Mouse (Mus musculus) midbrain, embryonic 14.5 days (tissue): ENCODE data around the gene Dlg1. TPM values are rescaled to one million over a fixed set of nuclear protein-coding genes. Genes with fewer than 3 reads are reported as not detected.

Experiments
- ATAC-seq: fragments of 200-750 bp; cut with Nextera tagmentation; 2 replicates; pipeline ENCODE4 v1.8.0; 2017; ENCODE audit warnings: moderate number of reproducible peaks, moderate library complexity; ENCODE audit not compliant: low FRiP score, low TSS enrichment
- DNase-seq: peaks from one replicate; pipeline ENCODE4 v3.0.0-alpha.2; 2015
- H3K27ac ChIP-seq: fragments of 300-500 bp; sonication (generic); replicated peaks from 2 replicates; pipeline ENCODE4 v1.5.1; 2014; ENCODE audit warnings: mild to moderate bottlenecking, low read depth, low read length, moderate library complexity
- H3K27me3 ChIP-seq: fragments of 300-500 bp; sonication (generic); 2 replicates; pipeline ENCODE4 v1.6.1; 2014; ENCODE audit warnings: low read length, control low read depth, mixed read lengths; ENCODE audit not compliant: control insufficient read depth, insufficient read depth
- H3K36me3 ChIP-seq: fragments of 300-500 bp; sonication (generic); 2 replicates; pipeline ENCODE4 v1.6.1; 2014; ENCODE audit warnings: low read length, control low read depth; ENCODE audit not compliant: control insufficient read depth, insufficient read depth
- H3K4me1 ChIP-seq: fragments of 300-500 bp; sonication (generic); 2 replicates; pipeline ENCODE4 v1.6.1; 2014; ENCODE audit warnings: mild to moderate bottlenecking, antibody characterized with exemption, low read length, control low read depth; ENCODE audit not compliant: control insufficient read depth, insufficient read depth
- H3K4me2 ChIP-seq: fragments of 300-500 bp; sonication (generic); 2 replicates; pipeline ENCODE4 v1.6.1; 2014; ENCODE audit warnings: mild to moderate bottlenecking, low read length, moderate library complexity
- H3K4me3 ChIP-seq: fragments of 300-500 bp; sonication (generic); replicated peaks from 2 replicates; pipeline ENCODE4 v1.5.1; 2014; ENCODE audit warnings: low read depth, low read length
- H3K9ac ChIP-seq: fragments of 300-500 bp; sonication (generic); replicated peaks from 2 replicates; pipeline ENCODE4 v1.6.1; 2014; ENCODE audit warnings: mild to moderate bottlenecking, low read length, moderate library complexity
- H3K9me3 ChIP-seq: fragments of 300-500 bp; sonication (generic); 2 replicates; pipeline ENCODE4 v1.6.1; 2016; ENCODE audit warnings: low read length, control low read depth, mixed read lengths; ENCODE audit not compliant: control insufficient read depth
- WGBS: fragments of 180-500 bp; shearing (Covaris S2); extraction: QIAGEN DNeasy Blood & Tissue Kit; methylation state at CpG from one replicate; pipeline ENCODE4 v1.1.7; 2014; 5-methylcytosine and 5-hydroxymethylcytosine counted together
- polyA plus RNA-seq: library from polyadenylated mRNA; unstranded; fragments of >200 nt; fragmentation: Nextera tagmentation; extraction: Ambion mirVana; gene quantifications from 2 replicates; pipeline ENCODE4 v1.2.1, GENCODE M21; 2014

Dlg1 gene
- polyA plus RNA-seq, 1 experiment from 2014 or later, result 13.2 TPM

GRCm38 (mm10) chr16:31695286-31696020 lies 32.2 kb downstream of the Dlg1 start:
- Histone ChIP-seq H3K27ac (no peak overlapping the region), H3K9ac (no peak overlapping the region), H3K9me3 (no peaks in the 10 kb centered on the region), H3K4me2 (peak overlapping the region; percentile 31), H3K36me3 (no peaks in the 10 kb centered on the region), H3K4me3 (no peak overlapping the region), H3K4me1 (0 out of 2 replicates have a peak, but pooled peaks cover 6% of the 10 kb centered on the region), H3K27me3 (no peaks in the 10 kb centered on the region)
- WGBS, result 55% methylated on average over 11 of the region's 11 CpGs
- ATAC-seq (no peak), DNase-seq (peak; percentile 29)

GRCm38 (mm10) chr16:31696367-31696766 lies 33.1 kb downstream of the Dlg1 start:
- WGBS, result 70% methylated on average over 6 of the region's 6 CpGs
- DNase-seq, result no peak
- Histone ChIP-seq H3K36me3 (no peaks in the 10 kb centered on the region), H3K4me3 (no peak overlapping the region), H3K4me1 (0 out of 2 replicates have a peak, but pooled peaks cover 6% of the 10 kb centered on the region), H3K4me2 (no peak overlapping the region), H3K9ac (no peak overlapping the region), H3K27ac (no peak overlapping the region), H3K27me3 (no peaks in the 10 kb centered on the region), H3K9me3 (no peaks in the 10 kb centered on the region)
- ATAC-seq, result no peak

GRCm38 (mm10) chr16:31697341-31697740 lies 34.1 kb downstream of the Dlg1 start:
- Histone ChIP-seq H3K36me3 (no peaks in the 10 kb centered on the region), H3K27me3 (no peaks in the 10 kb centered on the region), H3K4me3 (no peak overlapping the region), H3K4me2 (no peak overlapping the region), H3K27ac (no peak overlapping the region), H3K4me1 (0 out of 2 replicates have a peak, but pooled peaks cover 6% of the 10 kb centered on the region), H3K9me3 (no peaks in the 10 kb centered on the region), H3K9ac (no peak overlapping the region)
- 89% methylated on average over 4 of the region's 4 CpGs for WGBS
- ATAC-seq (no peak), DNase-seq (no peak)

GRCm38 (mm10) chr16:31705213-31705612 lies 42.0 kb downstream of the Dlg1 start:
- Histone ChIP-seq H3K36me3 (no peaks in the 10 kb centered on the region), H3K27me3 (no peaks in the 10 kb centered on the region), H3K9ac (no peak overlapping the region), H3K9me3 (no peaks in the 10 kb centered on the region), H3K4me2 (no peak overlapping the region), H3K27ac (no peak overlapping the region), H3K4me1 (no peaks in the 10 kb centered on the region), H3K4me3 (no peak overlapping the region)
- DNase-seq (peak; percentile 80), ATAC-seq (no peak)
- 36% methylated on average over 2 of the region's 2 CpGs for WGBS

DNA sequence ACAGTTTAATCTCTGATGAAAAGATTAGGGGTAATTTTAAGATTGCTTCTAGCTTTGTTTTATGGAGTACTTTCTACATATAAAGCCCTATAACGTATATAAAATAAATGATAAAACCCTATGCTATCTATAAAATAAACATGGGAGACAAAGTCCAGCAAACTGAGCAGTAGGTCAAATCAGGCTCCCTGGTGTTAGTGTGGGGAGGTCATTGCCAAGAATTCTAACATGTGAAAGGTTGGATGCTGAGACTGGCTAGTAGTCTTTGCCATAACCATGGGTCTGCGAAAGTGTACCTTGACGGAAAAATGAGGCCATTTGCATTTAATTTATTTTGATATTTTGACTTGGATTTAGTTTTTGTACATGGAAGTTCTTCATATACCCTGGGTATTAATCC lies 42.7 kb downstream of the Dlg1 start:
- H3K36me3 ChIP-seq, result no peaks in the 10 kb centered on the region
- H3K27me3 ChIP-seq, result no peaks in the 10 kb centered on the region
- H3K4me3 ChIP-seq, result no peak overlapping the region
- ATAC-seq (no peak), DNase-seq (no peak)
- H3K4me1 ChIP-seq, result no peaks in the 10 kb centered on the region
- WGBS, result 92% methylated on average over 3 of the region's 3 CpGs
- H3K27ac ChIP-seq, result no peak overlapping the region
- no peak overlapping the region for H3K9ac ChIP-seq
- H3K9me3 ChIP-seq, result no peaks in the 10 kb centered on the region
- H3K4me2 ChIP-seq, result no peak overlapping the region

GRCm38 (mm10) chr16:31707326-31707725 lies 44.1 kb downstream of the Dlg1 start:
- H3K27ac ChIP-seq, result no peak overlapping the region
- H3K4me3 ChIP-seq, result no peak overlapping the region
- 82% methylated on average over 3 of the region's 3 CpGs for WGBS
- no peak overlapping the region for H3K9ac ChIP-seq
- DNase-seq (no peak), ATAC-seq (no peak)
- no peaks in the 10 kb centered on the region for H3K36me3 ChIP-seq
- no peak overlapping the region for H3K4me2 ChIP-seq
- no peaks in the 10 kb centered on the region for H3K9me3 ChIP-seq
- H3K27me3 ChIP-seq, result no peaks in the 10 kb centered on the region
- no peaks in the 10 kb centered on the region for H3K4me1 ChIP-seq

GRCm38 (mm10) chr16:31722991-31723390 lies 59.7 kb downstream of the Dlg1 start:
- Histone ChIP-seq H3K27me3 (no peaks in the 10 kb centered on the region), H3K9me3 (no peaks in the 10 kb centered on the region), H3K4me1 (no peaks in the 10 kb centered on the region), H3K36me3 (no peaks in the 10 kb centered on the region), H3K9ac (no peak overlapping the region), H3K27ac (no peak overlapping the region), H3K4me3 (no peak overlapping the region), H3K4me2 (no peak overlapping the region)
- ATAC-seq (no peak), DNase-seq (no peak)
- 95% methylated on average over 1 of the region's 1 CpGs for WGBS

GRCm38 (mm10) chr16:31724121-31724520 lies 60.9 kb downstream of the Dlg1 start:
- peak; percentile 78 for DNase-seq
- Histone ChIP-seq H3K9ac (no peak overlapping the region), H3K36me3 (no peaks in the 10 kb centered on the region), H3K27ac (no peak overlapping the region), H3K4me2 (no peak overlapping the region), H3K4me1 (no peaks in the 10 kb centered on the region), H3K4me3 (no peak overlapping the region), H3K27me3 (no peaks in the 10 kb centered on the region), H3K9me3 (no peaks in the 10 kb centered on the region)
- ATAC-seq, result no peak
- WGBS, result 24% methylated on average over 1 of the region's 1 CpGs

DNA sequence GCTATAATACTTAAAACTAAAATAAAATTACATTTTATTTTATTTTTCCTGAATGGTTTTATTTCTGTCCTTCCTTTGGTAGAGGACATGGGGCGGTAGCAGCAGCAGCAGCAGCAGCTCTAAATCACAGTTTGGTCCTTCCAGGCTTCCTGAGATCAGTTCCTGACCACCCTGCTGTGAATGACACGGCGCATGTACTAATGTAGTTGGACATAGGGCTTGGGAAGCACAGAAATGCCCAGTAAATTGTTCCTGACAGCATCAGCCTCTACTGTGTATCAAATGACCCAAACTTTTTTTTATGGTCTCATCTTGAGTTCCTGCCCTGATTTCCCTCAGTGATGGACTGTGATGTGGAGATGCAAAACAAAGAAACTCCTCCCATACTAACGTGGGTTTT lies 61.6 kb downstream of the Dlg1 start:
- ATAC-seq (no peak), DNase-seq (no peak)
- no peaks in the 10 kb centered on the region for H3K4me1 ChIP-seq
- no peak overlapping the region for H3K4me2 ChIP-seq
- H3K4me3 ChIP-seq, result no peak overlapping the region
- no peaks in the 10 kb centered on the region for H3K9me3 ChIP-seq
- H3K27me3 ChIP-seq, result no peaks in the 10 kb centered on the region
- no peak overlapping the region for H3K27ac ChIP-seq
- H3K9ac ChIP-seq, result no peak overlapping the region
- H3K36me3 ChIP-seq, result no peaks in the 10 kb centered on the region
- 88% methylated on average over 4 of the region's 4 CpGs for WGBS
